ENCODE assay signal across 8 mouse cellular contexts in the genomic region with DNA sequence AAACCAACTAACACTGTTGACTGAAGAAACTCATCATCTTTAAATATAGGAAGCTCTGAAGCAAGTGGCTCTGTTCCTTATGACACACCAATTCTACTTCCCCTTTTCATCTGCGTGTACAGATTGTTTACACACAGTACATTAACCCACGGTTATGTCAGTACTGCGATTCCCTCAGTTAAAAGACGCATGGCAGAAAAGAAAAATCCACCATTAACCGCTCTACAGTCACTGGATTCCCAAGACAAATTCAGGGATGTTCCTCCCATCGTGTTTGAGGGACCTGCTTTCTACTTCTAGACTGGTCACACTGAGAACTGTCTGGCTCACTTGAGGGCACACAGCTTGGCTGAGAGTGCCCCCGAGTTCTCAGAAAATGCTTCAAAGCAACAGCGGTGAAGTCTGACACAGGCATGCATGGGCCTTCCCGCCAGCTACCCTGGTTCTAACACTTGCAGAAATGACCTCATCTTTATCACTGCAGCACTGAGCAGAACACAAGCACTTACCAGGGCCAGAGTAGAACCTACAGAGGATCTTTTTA. TPM values are rescaled to one million over a fixed set of nuclear protein-coding genes. Genes with fewer than 3 reads are reported as not detected.
DNase-seq lines count a peak whose midpoint lies in the region; ATAC-seq and TF ChIP-seq lines count a peak whose summit lies in the region.

No protein-coding gene starts in this region.

- no peak for DNase-seq in hindbrain, embryonic 10.5 days (ENCODE audit: low spot score)
- DNase-seq in right cerebral cortex, postnatal 25 days: no peak
- DNase-seq in right cerebral cortex, postnatal 4 days: no peak
- DNase-seq in Muller cell, postnatal 12 days (ENCODE audit: inconsistent ontology term): no peak

- no peak for ATAC-seq in hindbrain, embryonic 12.5 days (ENCODE audit: low FRiP score)
- peak; percentile 10 for ATAC-seq in inflammation-experienced regulatory T-cells, adult 6 months
- ATAC-seq in midbrain, embryonic 16.5 days: no peak

- no peak overlapping the region for H3K27ac ChIP-seq in hindbrain, embryonic 12.5 days
- H3K27ac ChIP-seq in hindbrain, embryonic 10.5 days: no peak overlapping the region
- H3K27ac ChIP-seq in bone marrow macrophage, adult 2 months (ENCODE audit: insufficient read depth, low read depth, low read length): peak overlapping the region; percentile 79
- H3K27ac ChIP-seq in midbrain, embryonic 16.5 days (ENCODE audit: low read length): no peak overlapping the region

- no peak for TF ChIP-seq POLR2A in bone marrow macrophage, adult 2 months (IDR thresholded peaks at IDR 0.05; ENCODE audit: borderline replicate concordance, low read depth, low read length)

- WGBS in hindbrain, embryonic 12.5 days: 77% methylated on average over 9 of the region's 9 CpGs
- WGBS in hindbrain, embryonic 10.5 days: 82% methylated on average over 9 of the region's 9 CpGs
- WGBS in midbrain, embryonic 16.5 days: 69% methylated on average over 9 of the region's 9 CpGs

- H3K27me3 ChIP-seq in hindbrain, embryonic 12.5 days: no peaks in the 10 kb centered on the region
- no peaks in the 10 kb centered on the region for H3K27me3 ChIP-seq in hindbrain, embryonic 10.5 days (ENCODE audit: insufficient read depth, poor library complexity, severe bottlenecking)
- no peaks in the 10 kb centered on the region for H3K27me3 ChIP-seq in midbrain, embryonic 16.5 days (ENCODE audit: control insufficient read depth, insufficient read depth, low read depth, low read length)

- H3K4me1 ChIP-seq in hindbrain, embryonic 12.5 days: peaks cover 18% of the 10 kb centered on the region
- peaks cover 24% of the 10 kb centered on the region for H3K4me1 ChIP-seq in hindbrain, embryonic 10.5 days (replicated peaks)
- peaks cover 26% of the 10 kb centered on the region for H3K4me1 ChIP-seq in bone marrow macrophage, adult 2 months (ENCODE audit: control insufficient read depth, insufficient read depth, low read length)
- peaks cover 20% of the 10 kb centered on the region for H3K4me1 ChIP-seq in midbrain, embryonic 16.5 days (ENCODE audit: control insufficient read depth, insufficient read depth, low read length)

- H3K36me3 ChIP-seq in hindbrain, embryonic 12.5 days: peaks cover 5% of the 10 kb centered on the region; the same call in 1 of the 2 replicates
- peaks cover 25% of the 10 kb centered on the region for H3K36me3 ChIP-seq in hindbrain, embryonic 10.5 days
- H3K36me3 ChIP-seq in midbrain, embryonic 16.5 days (ENCODE audit: control insufficient read depth, insufficient read depth, low read length): no peaks in the 10 kb centered on the region

- H3K4me3 ChIP-seq in hindbrain, embryonic 12.5 days: 0 out of 2 replicates have a peak overlapping the region, but pooled peaks have one; percentile 1
- no peak overlapping the region for H3K4me3 ChIP-seq in hindbrain, embryonic 10.5 days
- peak overlapping the region; percentile 39 for H3K4me3 ChIP-seq in bone marrow macrophage, adult 2 months (ENCODE audit: insufficient read depth, low read length)
- H3K4me3 ChIP-seq in midbrain, embryonic 16.5 days (ENCODE audit: low read depth, low read length): peak overlapping the region; percentile 62

- peaks cover 14% of the 10 kb centered on the region; the same call in 1 of the 2 replicates for H3K9me3 ChIP-seq in hindbrain, embryonic 12.5 days (replicated peaks)
- H3K9me3 ChIP-seq in hindbrain, embryonic 10.5 days: peaks cover 11% of the 10 kb centered on the region
- H3K9me3 ChIP-seq in midbrain, embryonic 16.5 days (replicated peaks; ENCODE audit: control insufficient read depth, low read length, poor library complexity, severe bottlenecking): no peaks in the 10 kb centered on the region

- no peak overlapping the region for H3K9ac ChIP-seq in hindbrain, embryonic 12.5 days
- peak overlapping the region; percentile 4; the same call in 1 of the 2 replicates for H3K9ac ChIP-seq in midbrain, embryonic 16.5 days (ENCODE audit: low read depth, low read length)

- TF ChIP-seq CTCF in bone marrow macrophage, adult 2 months (IDR thresholded peaks at IDR 0.05; ENCODE audit: low read depth, low read length): no peak

- H3K4me2 ChIP-seq in hindbrain, embryonic 12.5 days (replicated peaks): peak overlapping the region; percentile 52
- peak overlapping the region; percentile 82 for H3K4me2 ChIP-seq in midbrain, embryonic 16.5 days (ENCODE audit: low read length)

RNA-seq across cellular contexts. Expression of a gene that starts 2.7 kb away (rescaled TPM):
- polyA plus RNA-seq in hindbrain, embryonic 12.5 days (2016; fragmentation: Nextera tagmentation; extraction: Ambion mirVana): 257 TPM in 2 replicates
- polyA plus RNA-seq in hindbrain, embryonic 10.5 days (2016; fragmentation: Nextera tagmentation; extraction: Ambion mirVana): 172 and 204 TPM in 2 replicates
- polyA plus RNA-seq in bone marrow macrophage, adult 2 months (2012; ENCODE audit: insufficient read depth, insufficient read length, missing spikeins): 14.5 and 18.1 TPM in 2 replicates
- polyA plus RNA-seq in inflammation-experienced regulatory T-cells, adult 6 months (2017; shearing (Covaris generic)): 100 to 1,000 TPM; 217 to 248 (median 230) TPM
- 387 and 445 TPM in 2 replicates for polyA plus RNA-seq in midbrain, embryonic 16.5 days (2015; fragmentation: Nextera tagmentation; extraction: Ambion mirVana)

RNA-seq across cellular contexts. Expression of a gene that starts 46.9 kb away (rescaled TPM):
- 0.28 and 0.42 TPM in 2 replicates for polyA plus RNA-seq in hindbrain, embryonic 12.5 days (2016; fragmentation: Nextera tagmentation; extraction: Ambion mirVana)
- 0.36 TPM in 1 of 2 replicates, not detected in the other for polyA plus RNA-seq in hindbrain, embryonic 10.5 days (2016; fragmentation: Nextera tagmentation; extraction: Ambion mirVana)
- not detected in 2 replicates for polyA plus RNA-seq in bone marrow macrophage, adult 2 months (2012; ENCODE audit: insufficient read depth, insufficient read length, missing spikeins)
- polyA plus RNA-seq in inflammation-experienced regulatory T-cells, adult 6 months (2017; shearing (Covaris generic)): not detected
- 0.23 TPM in 1 of 2 replicates, not detected in the other for polyA plus RNA-seq in midbrain, embryonic 16.5 days (2015; fragmentation: Nextera tagmentation; extraction: Ambion mirVana)
